Mouse (Mus musculus) layer of hippocampus, adult 8-10 months (tissue): ENCODE measurements around the gene Crygc. TPM values are rescaled to one million over a fixed set of nuclear protein-coding genes. Genes with fewer than 3 reads are reported as not detected.

Experiments used
- DNase-seq, 2 experiments: peaks; one replicate each; pipeline ENCODE4 v3.0.0; 2022; ENCODE audit warnings: low spot score in 2 of 2
- total RNA-seq, 4 experiments: library from RNA; stranded (reverse); gene quantifications; 2 replicates each; pipeline ENCODE4 v1.2.4; 2022

Gene Crygc
- total RNA-seq: not detected

DNA sequence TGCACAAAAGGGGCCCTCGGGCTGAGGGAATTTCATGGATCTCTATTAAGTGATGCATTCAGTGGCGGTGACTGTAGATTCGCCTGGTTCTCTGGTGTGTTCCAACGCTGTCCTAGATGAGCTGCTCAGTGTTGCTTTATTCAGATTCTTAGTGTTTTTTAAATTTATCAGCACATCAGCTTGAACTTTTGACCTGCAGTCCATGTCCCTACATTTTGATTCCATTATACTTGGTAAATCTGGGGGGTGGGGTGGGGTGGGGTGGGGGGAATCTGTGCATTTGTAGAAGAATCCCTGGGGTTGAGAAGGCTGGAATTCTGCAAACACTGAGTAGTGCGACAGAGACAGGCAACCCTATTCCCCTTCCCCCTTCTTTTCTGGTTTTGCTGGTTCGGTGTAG lies at the start of gene Crygc:
Crygc (minus strand) TSS at position 101 of the 400 bp plus-strand sequence.
- no peak for DNase-seq

DNA sequence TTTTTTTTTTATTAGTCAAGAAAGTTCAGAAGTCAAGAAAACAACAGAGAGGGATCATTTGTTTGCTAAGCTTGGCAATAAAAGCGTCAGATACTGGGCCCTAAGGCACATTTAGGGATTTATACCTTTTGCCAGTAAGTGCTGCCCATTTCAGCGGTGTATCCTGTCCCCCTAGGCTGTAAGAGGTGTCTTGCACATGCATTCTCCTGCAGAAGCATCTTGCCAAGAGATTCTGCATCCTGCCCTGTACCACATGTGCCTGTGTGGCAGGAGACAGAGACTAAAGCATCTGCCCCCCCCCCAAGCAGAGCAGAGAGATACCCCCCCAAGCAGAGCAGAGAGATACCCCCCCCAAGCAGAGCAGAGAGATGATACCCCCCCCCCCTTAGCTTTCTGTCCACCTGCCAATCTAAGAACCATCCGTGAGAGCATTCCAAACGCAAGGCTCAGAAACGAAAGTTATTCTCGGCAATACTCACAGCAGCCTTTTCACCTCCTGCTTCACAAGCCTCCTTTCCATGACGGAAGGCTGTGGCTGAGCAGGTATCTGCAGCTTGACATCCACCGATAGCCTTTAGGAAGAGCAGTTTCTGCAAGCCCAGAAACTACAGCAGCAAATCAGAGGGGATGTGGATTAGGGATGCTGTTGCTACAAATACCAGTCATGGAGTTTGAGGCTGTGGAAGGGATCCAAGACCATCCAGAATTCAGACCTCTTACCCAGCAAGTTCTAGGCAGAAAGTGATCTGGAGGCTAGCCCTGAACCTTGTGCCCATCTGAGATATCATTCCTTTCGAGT lies 49.3 kb upstream of the Crygc start, which contains the start of gene D630023F18Rik:
D630023F18Rik (minus strand) TSS at position 641 of the 799 bp plus-strand sequence.
- peak in 1 of 2 experiments; percentile 39 for DNase-seq

- DNase-seq: no peak
These were observed 45.9 kb upstream of the Crygc start, which contains the start of gene Gm28845 for GRCm38 (mm10) chr1:65119438-65119837. Gm28845 (minus strand) TSS chr1:65119558.

DNA sequence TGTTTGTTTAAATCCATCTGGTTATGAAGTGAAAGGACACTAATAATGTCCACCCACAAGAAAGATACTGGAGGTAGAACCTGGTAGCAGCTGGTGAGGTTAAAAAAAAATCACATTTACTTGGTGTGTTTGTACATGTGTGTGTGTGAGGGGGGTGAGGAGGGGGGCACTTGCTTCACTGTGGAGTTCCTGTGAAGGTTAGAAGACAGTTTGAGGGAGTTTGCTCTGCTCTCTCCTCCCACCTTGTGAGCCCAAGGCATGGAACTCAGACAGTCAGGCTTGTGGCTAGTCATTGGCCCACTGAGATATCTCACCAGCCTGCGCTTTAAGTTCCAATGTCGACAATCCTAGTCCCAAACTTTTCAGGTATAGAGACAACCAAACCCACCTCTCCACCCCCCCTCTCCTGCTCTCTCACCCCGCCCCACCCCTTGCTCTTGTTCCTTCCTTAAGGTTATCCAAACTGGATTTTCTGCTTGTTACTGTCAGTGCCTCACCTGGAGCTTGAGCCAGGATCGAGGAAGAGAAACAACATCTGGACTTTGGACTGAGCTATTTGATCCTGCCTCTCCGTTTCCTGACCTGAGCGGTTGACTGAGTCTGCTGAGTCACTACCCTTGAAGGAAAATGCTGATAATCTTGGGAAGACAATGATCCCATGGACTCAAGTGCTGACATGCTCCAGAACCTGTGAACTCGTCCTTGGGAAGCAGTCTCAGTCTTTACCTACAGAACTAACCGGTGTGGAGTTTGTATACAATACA lies 44.8 kb upstream of the Crygc start:
- DNase-seq: no peak

GRCm38 (mm10) chr1:65113536-65114172 lies 40.2 kb upstream of the Crygc start:
- DNase-seq: no peak

GRCm38 (mm10) chr1:65112807-65113196 lies 39.3 kb upstream of the Crygc start:
- DNase-seq: no peak

- peak; percentile 51 to 72 for DNase-seq
These were observed 38.7 kb upstream of the Crygc start for GRCm38 (mm10) chr1:65112031-65112806.

DNA sequence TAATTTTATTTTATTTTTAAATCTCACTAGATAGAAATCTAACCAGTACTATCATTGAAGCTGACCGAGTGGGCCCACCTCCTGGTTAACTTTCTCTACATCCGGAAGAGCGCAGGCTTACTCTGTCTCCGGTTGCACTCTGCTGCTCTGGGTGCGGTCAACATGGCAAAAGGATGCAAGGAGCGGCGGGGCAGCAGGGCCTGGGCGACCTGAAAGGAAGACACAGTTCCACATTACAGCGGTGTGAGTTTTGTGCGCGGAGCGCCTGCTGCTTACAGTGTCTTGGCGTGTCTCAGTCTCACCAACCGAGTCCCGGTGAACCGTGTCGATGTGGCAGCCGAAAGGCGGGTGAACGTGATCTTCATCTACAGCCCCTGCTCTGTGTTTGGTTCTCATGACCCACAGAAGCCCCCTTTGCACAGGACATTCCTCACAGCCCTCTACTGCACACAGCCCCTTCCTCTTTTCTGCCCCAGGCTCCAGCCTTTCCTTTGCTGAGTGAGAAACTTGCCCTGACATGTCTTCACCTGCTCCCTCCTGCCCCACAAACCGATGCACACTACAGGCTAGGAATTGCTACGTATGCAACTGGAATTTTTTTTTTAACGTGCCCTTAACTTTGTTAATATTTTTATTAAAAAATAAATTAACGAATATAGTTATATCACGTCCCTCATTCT lies 36.4 kb upstream of the Crygc start:
- DNase-seq: no peak

DNA sequence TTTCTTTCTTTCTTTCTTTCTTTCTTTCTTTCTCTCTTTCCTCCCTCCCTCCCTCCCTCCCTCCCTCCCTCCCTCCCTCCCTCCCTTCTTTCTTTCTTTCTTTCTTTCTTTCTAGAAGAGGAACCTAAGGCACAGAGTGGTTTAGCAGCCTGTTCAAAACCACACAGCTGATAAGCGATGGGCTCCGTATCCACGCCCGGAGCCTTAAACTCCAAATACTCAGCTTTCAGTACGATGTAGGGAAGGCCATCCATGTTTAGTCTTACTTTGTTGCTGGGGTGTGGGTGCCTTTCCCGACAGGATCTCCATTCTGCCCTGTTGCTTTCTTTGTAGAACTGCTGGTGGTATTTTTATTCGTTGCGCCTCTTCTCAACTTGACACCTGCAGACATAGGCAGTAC lies 35.7 kb upstream of the Crygc start:
- DNase-seq: no peak

DNA sequence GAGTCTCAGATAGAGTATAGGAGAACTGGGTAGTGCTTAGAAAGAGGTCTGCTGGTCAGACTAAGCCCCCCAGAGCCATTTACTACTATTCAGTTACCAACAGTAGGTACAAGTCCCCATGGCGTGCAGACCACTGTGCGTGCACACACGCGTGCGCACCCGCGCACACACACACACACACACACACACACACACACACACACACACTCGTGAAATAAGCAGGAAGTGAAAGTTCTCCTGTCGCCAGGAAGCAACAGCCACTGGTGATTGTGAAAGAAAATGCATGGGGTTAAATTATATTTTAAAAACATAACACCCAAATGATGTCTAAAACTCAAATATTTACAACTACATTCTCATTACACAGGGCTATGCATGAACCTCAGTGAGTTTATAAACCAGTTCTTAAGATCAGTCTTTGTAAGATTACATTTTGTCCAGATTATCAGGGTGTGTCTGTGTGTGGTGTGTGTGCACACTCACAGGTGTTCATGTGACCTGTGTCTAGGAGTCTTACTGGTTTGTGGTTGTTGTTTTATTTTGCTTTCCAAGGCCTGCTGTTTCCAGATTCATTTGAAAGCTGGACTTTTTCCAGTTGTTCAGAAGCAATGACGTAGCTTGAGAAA lies 34.3 kb upstream of the Crygc start:
- no peak for DNase-seq

- no peak for DNase-seq
These were observed 29.8 kb upstream of the Crygc start, which contains the start of gene Cryga for GRCm38 (mm10) chr1:65103273-65103672. Cryga (minus strand) TSS chr1:65103373.

DNA sequence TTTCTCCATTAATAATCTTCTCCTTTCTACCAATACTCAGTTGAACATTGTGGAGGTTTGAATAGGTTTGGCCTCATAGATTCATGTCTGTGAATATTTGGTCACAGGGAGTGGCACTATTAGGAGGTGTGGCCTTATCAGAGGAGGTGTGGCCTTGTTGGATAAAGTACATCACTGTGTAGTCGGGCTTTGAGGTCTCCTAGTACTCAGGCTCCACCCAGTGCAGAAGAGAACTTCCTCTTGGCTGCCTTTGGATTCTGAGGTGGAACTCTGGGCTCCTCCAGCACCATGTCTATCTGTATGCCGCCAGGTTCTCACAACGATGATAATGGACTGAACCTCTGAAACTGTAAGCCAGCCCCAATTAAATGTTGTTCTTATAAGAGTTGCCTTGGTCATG lies 23.5 kb upstream of the Crygc start:
- no peak for DNase-seq

GRCm38 (mm10) chr1:65091566-65091965 lies 18.1 kb upstream of the Crygc start:
- no peak for DNase-seq

DNA sequence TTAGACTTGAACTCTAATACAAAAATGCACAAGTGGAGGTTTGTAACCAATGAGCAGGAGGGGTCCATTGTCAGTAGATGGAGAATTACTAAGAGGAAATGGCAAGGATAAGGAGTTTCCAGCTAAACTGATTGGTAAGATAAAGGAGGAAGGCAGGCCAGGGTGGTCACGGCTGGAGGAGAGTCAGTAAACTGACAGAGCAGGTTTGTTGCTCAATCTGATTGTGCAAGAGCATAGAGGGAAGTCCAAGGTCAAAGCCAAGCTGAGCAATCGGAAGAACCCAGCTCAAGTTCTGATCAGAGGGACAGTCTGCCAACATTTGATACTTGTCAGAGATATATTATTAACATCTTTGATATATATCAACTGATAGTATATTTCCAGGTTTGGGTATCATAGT lies 16.9 kb upstream of the Crygc start:
- no peak for DNase-seq

DNA sequence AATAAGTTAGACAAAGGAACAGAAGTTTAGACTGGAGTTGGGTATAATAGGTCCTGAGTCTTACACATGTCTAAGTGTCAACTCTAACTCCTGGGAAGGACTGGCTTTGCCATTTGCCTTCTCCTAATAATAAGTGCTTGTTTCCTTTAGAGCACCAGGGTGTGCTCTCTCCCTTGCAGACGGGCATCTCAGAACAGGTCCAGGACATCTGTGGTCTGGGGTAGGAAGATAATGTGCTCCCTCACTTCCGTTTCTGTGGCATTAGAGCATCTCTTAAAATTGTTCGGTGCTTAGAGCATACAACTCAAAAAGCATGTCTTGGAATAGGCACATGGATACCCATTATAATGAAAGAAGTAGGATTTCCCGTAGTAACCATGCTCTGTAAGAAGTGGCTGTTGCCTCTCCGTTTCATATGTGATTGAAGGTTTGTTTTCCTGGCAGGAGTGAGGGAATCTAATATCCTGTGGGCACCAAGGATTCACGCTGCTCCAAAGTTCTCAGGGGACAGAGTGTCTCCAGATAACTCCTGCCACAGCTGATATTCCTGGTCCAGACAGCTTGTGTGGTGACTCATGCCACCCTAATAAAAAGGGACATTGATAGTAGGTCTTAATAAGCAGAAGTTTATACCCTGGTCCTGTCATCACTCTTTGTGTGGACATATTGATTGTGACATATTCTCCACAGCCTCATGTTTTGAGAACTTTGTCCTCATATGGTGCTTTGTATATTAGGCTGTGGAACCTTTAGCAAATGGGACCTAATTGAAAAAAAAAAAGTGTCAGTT lies 15.3 kb upstream of the Crygc start:
- DNase-seq: no peak

DNA sequence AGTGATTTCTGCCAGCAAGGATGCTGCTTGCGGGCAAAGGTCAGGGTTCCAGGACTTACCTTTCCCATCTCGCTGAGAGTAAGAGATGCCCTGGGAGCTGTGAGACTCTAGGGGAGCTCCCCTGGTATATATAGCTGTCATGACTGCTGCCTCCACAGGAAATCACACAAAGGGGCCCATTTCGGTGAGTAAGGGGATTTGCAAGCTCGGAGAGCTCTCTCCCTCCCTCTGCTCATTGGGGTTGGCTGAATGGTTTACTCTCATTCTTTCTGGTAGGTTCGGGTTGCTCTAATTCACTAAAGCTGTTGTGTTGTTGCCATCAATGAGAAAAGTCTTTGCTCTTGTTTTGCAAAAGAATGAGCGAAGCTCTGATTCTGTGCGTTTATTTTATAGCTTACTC lies 8.7 kb upstream of the Crygc start, which contains the start of gene Crygb:
Crygb (minus strand) TSS at position 101 of the 400 bp plus-strand sequence.
- DNase-seq: no peak

DNA sequence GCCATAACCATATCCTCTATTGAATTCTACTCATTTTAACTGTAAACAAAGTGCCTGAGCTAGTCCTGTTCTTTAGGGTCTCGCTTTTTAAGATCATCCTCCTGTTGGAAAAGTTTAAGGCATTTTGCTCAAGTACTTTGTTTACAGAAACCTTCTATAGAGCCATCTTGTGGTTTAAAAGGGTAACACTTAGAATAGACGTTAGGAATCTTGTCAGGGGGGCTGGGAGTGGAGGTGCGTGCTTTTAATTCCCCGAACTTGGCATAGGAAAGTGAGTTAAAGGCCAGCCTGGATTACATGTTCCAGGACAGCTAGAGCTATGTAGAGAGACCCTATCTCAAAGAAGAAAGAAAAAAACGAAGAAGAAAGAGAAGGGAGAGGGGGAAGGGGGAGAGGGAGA lies 2.1 kb upstream of the Crygc start:
- no peak for DNase-seq

DNA sequence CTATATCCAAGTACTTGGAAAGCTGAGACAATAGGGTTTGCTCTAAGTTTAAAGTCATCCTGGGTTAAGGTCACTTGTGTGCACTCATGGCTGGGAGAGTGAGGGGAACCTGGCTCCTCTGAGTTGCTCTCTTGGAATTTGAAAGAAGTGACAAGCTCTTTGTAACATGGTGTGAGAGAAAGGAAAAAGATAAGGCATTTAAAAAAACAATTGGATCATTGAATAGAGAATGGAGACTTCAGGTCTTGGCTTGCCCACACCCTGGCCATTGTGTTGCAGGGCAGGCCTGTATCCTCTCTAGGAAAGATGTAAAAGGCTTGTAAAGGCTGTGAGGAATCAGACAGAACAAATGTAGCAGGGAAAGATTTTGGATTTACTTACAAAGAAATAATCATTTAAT lies 5.6 kb downstream of the Crygc start:
- no peak for DNase-seq

DNA sequence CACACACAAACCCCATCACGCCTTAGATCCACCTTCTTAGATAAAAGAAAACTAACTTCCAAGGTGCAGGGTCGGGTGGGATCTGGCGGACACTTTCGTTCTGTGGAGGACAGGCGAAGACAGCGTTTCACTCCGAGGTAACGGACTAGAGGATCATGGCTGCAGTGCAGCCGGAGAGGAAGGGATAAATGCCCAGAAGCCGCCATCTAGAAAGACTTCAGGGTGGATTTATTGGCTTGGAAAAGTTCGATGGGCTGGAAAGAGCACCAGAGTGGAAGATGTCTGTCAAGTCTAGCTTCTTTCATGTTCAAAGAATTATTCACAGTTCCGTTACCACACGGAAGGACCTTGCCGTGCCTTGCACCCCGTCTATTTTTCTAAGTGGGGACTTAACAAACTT lies 9.3 kb downstream of the Crygc start:
- DNase-seq: no peak
